Mouse (Mus musculus) hematopoietic stem cell, adult 5-6 weeks (primary cell): Measurements from ENCODE around the gene Sf3b4. TPM values are rescaled to one million over a fixed set of nuclear protein-coding genes. Genes with fewer than 3 reads are reported as not detected.
"Not testable (repeated sequence)": the region's sequence is repeated elsewhere in the genome, so short reads cannot be mapped to it uniquely, and the experiment has no call there.

Experiments used
- ATAC-seq, 2 experiments: fragments of 125-278 bp in 1 of 2; replicated peaks in 1 of 2; 2 replicates each; pipeline ENCODE4 v1.8.0; 2016 to 2017; ENCODE audit warnings: inconsistent platforms in 2 of 2, mild to moderate bottlenecking in 2 of 2, moderate number of reproducible peaks in 2 of 2, low read depth in 1 of 2, moderate TSS enrichment in 1 of 2; ENCODE audit not compliant: low FRiP score in 2 of 2, poor library complexity in 2 of 2, severe bottlenecking in 2 of 2, insufficient read depth in 1 of 2, low TSS enrichment in 1 of 2
- total RNA-seq: library from RNA; stranded (forward); fragments of 172-1452, 232-1000 nt; gene quantifications from 2 replicates; pipeline ENCODE4 v1.2.3, GENCODE M21; 2017

Gene Sf3b4
- total RNA-seq, 1 experiment from 2014 or later = 24.9 TPM

- ATAC-seq = peak; percentile 80 to 86
These were observed 25.1 kb downstream of the Sf3b4 start for GRCm38 (mm10) chr3:96197129-96197749.

- ATAC-seq = peak; percentile 50 to 66
These were observed 26.0 kb downstream of the Sf3b4 start for GRCm38 (mm10) chr3:96198181-96198580.

GRCm38 (mm10) chr3:96198601-96199251 lies 26.6 kb downstream of the Sf3b4 start:
- ATAC-seq = not testable (repeated sequence)

- no peak for ATAC-seq
These were observed 27.6 kb downstream of the Sf3b4 start for GRCm38 (mm10) chr3:96199731-96200130.

- ATAC-seq = no peak
These were observed 35.7 kb downstream of the Sf3b4 start for GRCm38 (mm10) chr3:96207819-96208218.

- no peak for ATAC-seq
These were observed 37.1 kb downstream of the Sf3b4 start for GRCm38 (mm10) chr3:96209242-96209641.

GRCm38 (mm10) chr3:96219191-96219641 lies 47.1 kb downstream of the Sf3b4 start:
- ATAC-seq = peak; percentile 2 to 19; a peak in 1 of 4 replicates

- peak; percentile 57 to 68 for ATAC-seq
These were observed 47.6 kb downstream of the Sf3b4 start, which contains the start of the genes Bola1 and Hist2h2ab for GRCm38 (mm10) chr3:96219661-96220130. Gene Bola1, minus strand, starts transcription at chr3:96219709. Gene Hist2h2ab, plus strand, starts transcription at chr3:96219865.

GRCm38 (mm10) chr3:96220131-96220764 lies 48.1 kb downstream of the Sf3b4 start:
- not testable (repeated sequence) for ATAC-seq

GRCm38 (mm10) chr3:96220765-96221639 lies 48.9 kb downstream of the Sf3b4 start, which contains the start of the genes Hist2h2ac and Hist2h2be:
Gene Hist2h2ac, minus strand, starts transcription at chr3:96220880.
Gene Hist2h2be, plus strand, starts transcription at chr3:96221119.
- peak; percentile 78 to 88 for ATAC-seq

- ATAC-seq = no peak
These were observed 49.5 kb downstream of the Sf3b4 start for GRCm38 (mm10) chr3:96221640-96222038.

- no peak for ATAC-seq
These were observed 50.6 kb downstream of the Sf3b4 start for GRCm38 (mm10) chr3:96222774-96223173.

GRCm38 (mm10) chr3:96225421-96225820 lies 53.3 kb downstream of the Sf3b4 start:
- ATAC-seq = no peak

Other genes with a start within 250 kb of the Sf3b4 start
- gene Anp32e, start 243.1 kb upstream of the Sf3b4 start, total RNA-seq = 228 and 484 TPM in 2 replicates
- gene Plekho1, start 176.3 kb upstream of the Sf3b4 start, total RNA-seq = 37.5 and 41.6 TPM in 2 replicates
- gene Vps45, start 113.9 kb upstream of the Sf3b4 start, total RNA-seq = 14.0 and 29.1 TPM in 2 replicates
- 24.3 and 34.7 TPM in 2 replicates for gene Otud7b, start 67.8 kb upstream of the Sf3b4 start, total RNA-seq
- not detected in 2 replicates for gene Mtmr11, start 10.3 kb upstream of the Sf3b4 start, total RNA-seq
- 1.2 and 3.3 TPM in 2 replicates for gene Sv2a, start 8.8 kb downstream of the Sf3b4 start, total RNA-seq
- gene Bola1, start 47.4 kb downstream of the Sf3b4 start, total RNA-seq = 34.6 and 41.7 TPM in 2 replicates
- gene Hist2h2ab, start 47.5 kb downstream of the Sf3b4 start, total RNA-seq = 114 and 199 TPM in 2 replicates
- 1,288 and 1,422 TPM in 2 replicates for gene Hist2h2ac, start 48.5 kb downstream of the Sf3b4 start, total RNA-seq
- 11.9 and 14.6 TPM in 2 replicates for gene Hist2h2be, start 48.8 kb downstream of the Sf3b4 start, total RNA-seq
- 51.2 and 125 TPM in 2 replicates for gene Hist2h3c2, start 66.8 kb downstream of the Sf3b4 start, total RNA-seq
- gene Hist2h2aa2, start 67.9 kb downstream of the Sf3b4 start, total RNA-seq = 336 and 1,520 TPM in 2 replicates
- gene Hist2h2aa1, start 73.2 kb downstream of the Sf3b4 start, total RNA-seq = 3,498 and 3,576 TPM in 2 replicates
- gene Hist2h3c1, start 74.4 kb downstream of the Sf3b4 start, total RNA-seq = 3.7 TPM in 1 of 2 replicates, not detected in the other
- gene Hist2h4, start 91.0 kb downstream of the Sf3b4 start, total RNA-seq = 44.6 and 53.3 TPM in 2 replicates
- 222 and 285 TPM in 2 replicates for gene Hist2h3b, start 96.3 kb downstream of the Sf3b4 start, total RNA-seq
- gene Hist2h2bb, start 97.4 kb downstream of the Sf3b4 start, total RNA-seq = 3,457 and 7,416 TPM in 2 replicates
- gene Fcgr1, start 121.6 kb downstream of the Sf3b4 start, total RNA-seq = 1.7 and 4.9 TPM in 2 replicates